Comparison of ENCODE assay signal across 24 mouse cellular contexts in the genomic region with DNA sequence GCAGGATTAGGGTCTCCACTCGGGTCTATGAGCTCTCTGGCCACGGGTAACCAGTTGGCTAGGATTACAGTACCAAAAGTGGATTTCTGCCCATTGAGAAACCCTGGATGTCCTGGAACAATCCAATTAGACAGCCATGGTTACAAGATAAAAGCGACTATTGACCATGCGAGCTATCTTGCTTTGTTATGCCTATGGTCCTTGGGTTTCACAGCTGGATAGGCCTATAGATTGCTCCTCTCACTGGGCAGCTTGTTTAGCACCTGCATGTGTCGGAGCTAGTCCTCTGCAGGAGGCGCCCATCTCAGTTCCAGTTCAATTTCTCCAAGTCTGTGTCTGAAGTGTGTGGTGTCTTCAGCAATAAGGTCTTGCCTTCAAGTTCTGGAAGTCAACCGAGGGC. TPM values are rescaled to one million over a fixed set of nuclear protein-coding genes. Genes with fewer than 3 reads are reported as not detected.
DNase-seq lines count a peak whose midpoint lies in the region; ATAC-seq lines count a peak whose summit lies in the region.
"Had no signal": no experiment of that assay in that cellular context is flagged by ENCODE, and none has a peak within 500 bp of the region (broad histone marks: within the 10 kb centered on the region; RNA-seq: fewer than 3 reads in every experiment).

No protein-coding gene starts in this region.

- no peak overlapping the region for H3K9ac ChIP-seq in hindbrain, embryonic 12.5 days

- H3K27me3 ChIP-seq in hindbrain, embryonic 12.5 days = no peaks in the 10 kb centered on the region
- H3K27me3 ChIP-seq: CH12.LX, Patski had no signal

- H3K4me3 ChIP-seq in hindbrain, embryonic 12.5 days = no peak overlapping the region

- 71% methylated on average over 7 of the region's 7 CpGs for WGBS in hindbrain, embryonic 12.5 days

- H3K36me3 ChIP-seq in hindbrain, embryonic 12.5 days = no peaks in the 10 kb centered on the region
- H3K36me3 ChIP-seq: G1E had no signal

- H3K4me2 ChIP-seq in hindbrain, embryonic 12.5 days (replicated peaks) = no peak overlapping the region

- H3K4me1 ChIP-seq in hindbrain, embryonic 12.5 days = no peaks in the 10 kb centered on the region

- ATAC-seq in hindbrain, embryonic 12.5 days (ENCODE audit: low FRiP score) = no peak
- ATAC-seq in monocyte, adult 5-6 weeks (replicated peaks; ENCODE audit: insufficient number of reproducible peaks, low FRiP score, low TSS enrichment, poor library complexity, severe bottlenecking) = no peak
- ATAC-seq: activated CD4-positive, CD25-positive, alpha-beta regulatory T cell, adult 4 months; CD4-positive, CD25-positive, alpha-beta regulatory T cell, adult 4 months; Patski had no signal

- H3K9me3 ChIP-seq in hindbrain, embryonic 12.5 days (replicated peaks) = no peaks in the 10 kb centered on the region
- H3K9me3 ChIP-seq: G1E had no signal

- H3K27ac ChIP-seq in hindbrain, embryonic 12.5 days = no peak overlapping the region

- DNase-seq in ES-CJ7 (ENCODE audit: low read depth, low spot score) (peak; percentile 59), R1 (ENCODE audit: low read depth, low spot score) (peak; percentile 56), ZHBTc4 (ENCODE audit: low read depth, low spot score) (peak; percentile 50)
- DNase-seq in thymus, postnatal 14 days = no peak
- DNase-seq: adrenal gland, adult 2 months; adrenal gland, adult 8-10 months; adrenal gland, postnatal 10 days; adrenal gland, postnatal 14 days; adrenal gland, postnatal 25 days; adrenal gland, postnatal 36 days; B cell, adult 2 months; cerebellum, adult 11 months; cerebellum, adult 11-12 months; cerebellum, adult 18-20 months; cerebellum, adult 2 months; cerebellum, adult 8-10 months; cerebellum, adult 9-10 months had no signal

RNA-seq across cellular contexts. Expression of a gene that starts 10.3 kb away (rescaled TPM):
- 12.9 and 14.9 TPM in 2 replicates for polyA plus RNA-seq in hindbrain, embryonic 12.5 days (2016; fragmentation: Nextera tagmentation; extraction: Ambion mirVana)
- 16.6 to 37.9 TPM (median 24.0 TPM) in 3 replicates for total RNA-seq in monocyte, adult 5-6 weeks (2017)
